Mouse (Mus musculus): ENCODE data around the gene Adcy3. TPM values are rescaled to one million over a fixed set of nuclear protein-coding genes. Genes with fewer than 3 reads are reported as not detected.

Gene Adcy3
- polyA plus RNA-seq, 1 experiment from 2014 or later = 8.1 TPM

DNA sequence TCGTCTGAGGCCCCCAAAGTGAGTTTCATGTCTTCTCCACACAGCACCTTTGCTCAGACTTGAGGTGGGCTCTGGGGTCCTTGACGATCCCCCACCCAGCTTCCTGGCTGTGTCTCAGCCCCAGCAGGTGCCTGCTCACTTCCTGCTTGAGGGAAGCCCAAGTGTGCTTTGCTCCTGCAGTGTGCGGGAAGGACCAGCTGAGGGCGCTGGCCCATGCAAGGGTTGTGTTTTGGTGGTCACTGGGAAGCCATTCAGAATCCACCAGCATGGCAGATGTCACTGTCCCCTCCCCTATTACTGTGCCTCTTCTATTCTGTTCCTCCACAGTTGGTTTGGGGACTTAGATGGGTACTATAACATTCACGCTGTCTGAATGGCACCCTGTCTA is 56.2 kb downstream of the Adcy3 start:
- H3K27me3 ChIP-seq (ENCODE audit: low read depth, poor library complexity, severe bottlenecking) = no peaks in the 10 kb centered on the region
- peaks cover 41% of the 10 kb centered on the region for H3K4me1 ChIP-seq
- H3K9me3 ChIP-seq (replicated peaks) = no peaks in the 10 kb centered on the region
- no peak overlapping the region for H3K4me3 ChIP-seq
- WGBS = 50% methylated on average over 5 of the region's 5 CpGs
- H3K36me3 ChIP-seq = no peaks in the 10 kb centered on the region
- no peak for DNase-seq (ENCODE audit: low spot score)
- H3K27ac ChIP-seq = no peak overlapping the region

DNA sequence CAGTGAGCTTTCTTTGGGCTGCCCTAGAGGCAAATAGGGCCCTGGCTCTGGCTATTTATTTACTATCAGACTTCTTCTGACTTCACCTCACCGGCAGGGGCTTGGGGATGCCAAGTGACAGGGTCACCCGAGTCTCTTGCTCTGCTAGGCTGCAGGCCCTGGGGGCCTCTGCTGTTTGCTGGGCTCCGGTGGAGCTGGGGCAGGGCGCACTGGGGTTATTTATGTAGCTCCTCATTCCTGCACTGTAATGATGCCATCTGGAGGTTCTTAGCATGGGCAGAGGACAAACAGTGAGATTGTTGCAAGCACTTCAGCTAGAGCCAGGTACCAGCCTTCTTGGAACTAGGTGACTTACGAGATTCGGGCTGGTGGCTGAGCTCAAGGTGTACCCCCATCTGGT is 59.6 kb downstream of the Adcy3 start:
- Histone ChIP-seq H3K27ac (peak overlapping the region; percentile 72), H3K36me3 (0 out of 2 replicates have a peak, but pooled peaks cover 11% of the 10 kb centered on the region), H3K4me1 (peaks cover 41% of the 10 kb centered on the region), H3K27me3 (ENCODE audit: low read depth, poor library complexity, severe bottlenecking) (no peaks in the 10 kb centered on the region), H3K9me3 (replicated peaks) (no peaks in the 10 kb centered on the region), H3K4me3 (no peak overlapping the region)
- no peak for DNase-seq (ENCODE audit: low spot score)
- 71% methylated on average over 6 of the region's 6 CpGs for WGBS

DNA sequence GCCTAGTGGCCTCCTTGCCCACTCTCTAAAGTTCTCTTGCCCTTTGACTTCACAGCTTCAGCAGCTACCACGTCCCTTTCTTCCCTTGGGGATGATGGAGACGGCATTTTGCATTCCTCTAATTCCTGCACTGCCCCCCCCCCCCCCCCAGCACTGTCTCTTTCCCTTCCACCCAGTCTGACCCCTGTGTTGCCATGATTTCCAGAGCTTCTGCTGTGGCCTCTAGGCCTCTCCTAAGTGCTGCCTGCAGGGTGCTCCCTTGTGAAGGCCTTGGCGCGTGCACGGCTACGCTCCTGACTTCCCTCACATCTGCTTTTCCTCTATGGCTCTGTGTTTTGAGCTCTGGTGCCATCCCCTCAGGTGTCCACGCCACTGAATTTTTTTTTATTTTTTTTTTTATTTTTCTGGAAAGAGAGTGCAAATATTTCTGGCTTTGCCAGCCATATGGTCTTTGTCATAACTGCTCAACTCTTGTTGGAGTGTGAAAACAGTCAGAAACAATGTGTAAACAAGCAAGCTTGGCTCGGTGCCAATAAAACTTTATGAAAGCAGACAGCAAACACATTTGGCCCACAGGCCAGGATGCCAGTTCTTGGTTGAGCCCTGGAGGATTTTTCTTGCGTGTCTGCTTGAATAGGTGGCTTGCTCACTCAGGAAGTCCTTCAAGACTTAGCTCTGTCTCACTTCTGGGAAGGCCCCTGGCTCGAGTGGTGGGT is 60.3 kb downstream of the Adcy3 start:
- H3K4me3 ChIP-seq = no peak overlapping the region
- no peaks in the 10 kb centered on the region for H3K27me3 ChIP-seq (ENCODE audit: low read depth, poor library complexity, severe bottlenecking)
- WGBS = 66% methylated on average over 10 of the region's 10 CpGs
- no peak for DNase-seq (ENCODE audit: low spot score)
- peaks cover 14% of the 10 kb centered on the region; the same call in 1 of the 2 replicates for H3K36me3 ChIP-seq
- H3K27ac ChIP-seq = peak overlapping the region; percentile 72
- H3K9me3 ChIP-seq (replicated peaks) = no peaks in the 10 kb centered on the region
- H3K4me1 ChIP-seq = peaks cover 35% of the 10 kb centered on the region

DNA sequence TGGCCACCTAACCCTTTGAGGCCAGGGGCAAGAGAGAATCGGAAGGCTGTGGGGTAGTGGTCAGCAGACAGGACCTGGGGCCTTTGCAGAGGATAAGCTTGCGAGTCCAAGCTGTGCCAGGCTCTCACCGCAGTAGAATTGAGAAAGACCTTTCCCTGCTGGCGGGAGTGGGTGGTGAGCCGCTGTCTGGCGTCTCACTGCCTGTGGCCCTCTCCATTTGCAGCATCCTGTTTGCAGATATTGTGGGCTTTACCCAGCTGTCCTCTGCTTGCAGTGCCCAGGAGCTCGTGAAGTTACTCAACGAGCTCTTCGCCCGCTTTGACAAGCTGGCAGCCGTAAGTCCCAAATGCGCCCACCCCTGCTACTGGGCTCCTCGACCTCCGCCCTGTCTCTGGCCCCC is 61.7 kb downstream of the Adcy3 start:
- Histone ChIP-seq H3K27ac (0 out of 2 replicates have a peak overlapping the region, but pooled peaks have one; percentile 27), H3K4me1 (peaks cover 23% of the 10 kb centered on the region), H3K36me3 (peaks cover 21% of the 10 kb centered on the region), H3K27me3 (ENCODE audit: low read depth, poor library complexity, severe bottlenecking) (no peaks in the 10 kb centered on the region), H3K4me3 (no peak overlapping the region), H3K9me3 (replicated peaks) (no peaks in the 10 kb centered on the region)
- DNase-seq (ENCODE audit: low spot score) = no peak
- WGBS = 93% methylated on average over 14 of the region's 14 CpGs

DNA sequence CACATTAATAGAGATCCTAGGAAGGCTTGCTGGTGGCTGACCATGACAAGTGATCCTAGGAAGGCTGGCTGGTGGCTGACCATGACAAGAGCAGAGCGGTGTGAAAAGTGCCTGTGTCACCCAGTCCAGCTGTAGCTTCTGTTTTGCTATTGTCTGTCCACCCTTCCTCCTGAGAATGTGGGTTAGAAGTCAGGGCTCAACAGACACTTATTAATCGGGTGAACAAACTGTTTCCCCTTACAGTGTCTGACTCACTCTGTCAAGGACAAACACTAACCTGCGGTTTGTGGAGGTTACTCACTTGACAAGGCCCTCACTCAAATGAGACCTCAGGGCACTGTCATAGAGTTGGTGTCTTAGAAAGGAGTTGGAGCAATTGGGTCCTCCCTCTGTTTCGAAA is 65.8 kb downstream of the Adcy3 start:
- Histone ChIP-seq H3K36me3 (peaks cover 48% of the 10 kb centered on the region), H3K4me3 (no peak overlapping the region), H3K27ac (no peak overlapping the region), H3K4me1 (peaks cover under 1% of the 10 kb centered on the region; the same call in 1 of the 2 replicates), H3K9me3 (replicated peaks) (no peaks in the 10 kb centered on the region), H3K27me3 (ENCODE audit: low read depth, poor library complexity, severe bottlenecking) (no peaks in the 10 kb centered on the region)
- DNase-seq (ENCODE audit: low spot score) = no peak
- 94% methylated on average over 4 of the region's 4 CpGs for whole genome bisulfite sequencing

DNA sequence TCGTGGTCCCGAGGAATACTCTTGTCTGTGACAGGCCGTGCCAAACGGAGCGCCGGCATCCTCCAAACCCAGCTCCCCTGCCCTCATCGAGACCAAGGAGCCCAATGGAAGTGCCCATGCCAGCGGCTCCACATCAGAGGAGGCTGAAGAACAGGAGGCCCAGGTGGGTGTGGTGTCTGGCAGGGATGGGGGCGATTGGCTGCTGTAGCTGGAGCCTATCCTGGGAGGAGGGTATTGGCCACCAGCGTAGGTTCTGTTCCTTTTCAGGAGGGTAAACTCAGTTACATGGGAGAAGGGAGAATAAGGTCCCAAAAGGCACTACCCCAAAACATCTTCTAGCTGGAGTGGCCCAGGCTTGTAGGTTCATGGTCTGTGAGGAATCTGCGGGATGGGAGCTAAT is 66.4 kb downstream of the Adcy3 start:
- no peak overlapping the region for H3K27ac ChIP-seq
- peaks cover 52% of the 10 kb centered on the region for H3K36me3 ChIP-seq
- no peak for DNase-seq (ENCODE audit: low spot score)
- 94% methylated on average over 11 of the region's 11 CpGs for WGBS
- H3K4me3 ChIP-seq = no peak overlapping the region
- H3K4me1 ChIP-seq = no peaks in the 10 kb centered on the region
- H3K9me3 ChIP-seq (replicated peaks) = no peaks in the 10 kb centered on the region
- H3K27me3 ChIP-seq (ENCODE audit: low read depth, poor library complexity, severe bottlenecking) = no peaks in the 10 kb centered on the region

DNA sequence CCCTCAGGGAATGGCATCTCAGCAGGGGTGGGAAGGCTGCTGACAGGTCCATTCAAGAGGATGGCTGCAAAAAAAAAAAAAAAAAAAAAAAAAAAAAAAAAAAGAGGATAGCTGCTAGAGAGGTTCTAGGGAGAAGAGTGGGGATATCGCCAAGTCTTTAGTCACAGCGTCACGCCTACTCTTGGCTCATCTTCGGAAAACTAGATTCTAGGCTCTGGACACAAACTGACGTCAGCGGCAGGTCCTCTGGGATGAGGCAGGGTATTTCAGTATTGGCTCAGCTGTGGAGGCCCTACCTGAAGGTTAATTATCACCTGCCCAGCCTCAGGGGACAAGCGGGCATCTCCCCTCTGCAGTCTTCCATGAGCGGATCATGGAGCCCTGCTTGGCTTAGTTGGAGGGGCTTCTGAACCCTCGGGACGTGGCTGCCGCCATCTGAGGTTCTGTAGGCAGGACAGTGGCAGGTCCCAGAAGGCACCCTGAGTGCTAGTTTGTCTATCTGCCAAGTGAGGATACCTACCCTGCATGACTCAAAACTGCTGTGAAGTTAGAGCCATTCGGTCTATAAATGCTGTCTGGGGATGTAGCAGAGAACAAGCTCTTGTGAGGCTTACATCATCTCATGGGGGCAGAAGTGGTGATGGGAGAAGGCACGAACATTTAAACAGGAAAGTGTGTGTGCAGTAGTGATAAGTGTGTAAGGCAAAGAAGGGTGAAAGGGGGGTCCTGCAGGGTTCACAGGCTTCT is 68.7 kb downstream of the Adcy3 start:
- 93% methylated on average over 13 of the region's 13 CpGs for WGBS
- peaks cover 62% of the 10 kb centered on the region for H3K36me3 ChIP-seq
- no peak overlapping the region for H3K27ac ChIP-seq
- no peaks in the 10 kb centered on the region for H3K27me3 ChIP-seq (ENCODE audit: low read depth, poor library complexity, severe bottlenecking)
- H3K4me3 ChIP-seq = no peak overlapping the region
- H3K4me1 ChIP-seq = no peaks in the 10 kb centered on the region
- no peak for DNase-seq (ENCODE audit: low spot score)
- no peaks in the 10 kb centered on the region for H3K9me3 ChIP-seq (replicated peaks)

DNA sequence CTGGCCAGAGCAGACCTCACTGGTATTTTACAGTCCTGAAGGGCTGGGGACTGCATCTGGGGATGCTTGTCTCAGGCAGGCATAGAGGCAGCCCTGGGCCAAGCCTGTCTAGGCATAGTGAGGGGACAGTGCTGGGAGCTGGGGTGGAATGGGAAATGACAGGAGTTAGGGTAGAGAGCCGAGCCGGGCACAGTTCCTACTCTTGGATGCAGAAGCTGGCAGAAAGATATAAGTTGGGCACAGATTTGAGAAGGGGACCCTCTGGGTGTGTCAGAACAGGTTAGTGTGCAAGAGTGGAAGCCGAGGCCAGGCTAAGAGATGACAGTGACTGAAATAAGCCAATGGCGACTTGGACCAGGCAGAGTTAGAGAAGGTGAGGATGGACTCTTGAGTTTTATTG is 69.3 kb downstream of the Adcy3 start:
- Histone ChIP-seq H3K27me3 (ENCODE audit: low read depth, poor library complexity, severe bottlenecking) (no peaks in the 10 kb centered on the region), H3K36me3 (peaks cover 64% of the 10 kb centered on the region), H3K4me1 (no peaks in the 10 kb centered on the region), H3K9me3 (replicated peaks) (no peaks in the 10 kb centered on the region), H3K4me3 (no peak overlapping the region), H3K27ac (no peak overlapping the region)
- DNase-seq (ENCODE audit: low spot score) = no peak
- 95% methylated on average over 4 of the region's 4 CpGs for WGBS

DNA sequence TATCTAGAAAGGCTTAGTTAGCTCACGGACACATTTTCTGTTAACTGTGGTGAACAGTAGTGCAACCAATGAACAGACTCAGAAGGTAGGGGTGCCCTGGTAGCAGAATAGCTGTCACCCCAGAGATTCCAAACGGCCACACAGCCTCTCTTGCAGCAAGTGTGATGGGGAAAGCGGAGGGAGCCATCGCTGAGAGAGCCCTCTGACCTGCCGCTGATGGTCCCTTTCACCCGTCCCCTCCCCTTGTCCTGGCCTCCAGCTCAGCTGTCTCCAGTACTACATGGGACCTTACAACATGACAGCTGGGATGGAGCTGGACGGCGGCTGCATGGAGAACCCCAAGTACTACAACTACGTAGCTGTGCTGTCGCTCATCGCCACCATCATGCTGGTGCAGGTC is 73.2 kb downstream of the Adcy3 start:
- H3K27me3 ChIP-seq (ENCODE audit: low read depth, poor library complexity, severe bottlenecking) = no peaks in the 10 kb centered on the region
- no peak overlapping the region for H3K4me3 ChIP-seq
- 97% methylated on average over 11 of the region's 11 CpGs for WGBS
- H3K4me1 ChIP-seq = no peaks in the 10 kb centered on the region
- peaks cover 73% of the 10 kb centered on the region for H3K36me3 ChIP-seq
- no peaks in the 10 kb centered on the region for H3K9me3 ChIP-seq (replicated peaks)
- H3K27ac ChIP-seq = no peak overlapping the region
- DNase-seq (ENCODE audit: low spot score) = no peak

DNA sequence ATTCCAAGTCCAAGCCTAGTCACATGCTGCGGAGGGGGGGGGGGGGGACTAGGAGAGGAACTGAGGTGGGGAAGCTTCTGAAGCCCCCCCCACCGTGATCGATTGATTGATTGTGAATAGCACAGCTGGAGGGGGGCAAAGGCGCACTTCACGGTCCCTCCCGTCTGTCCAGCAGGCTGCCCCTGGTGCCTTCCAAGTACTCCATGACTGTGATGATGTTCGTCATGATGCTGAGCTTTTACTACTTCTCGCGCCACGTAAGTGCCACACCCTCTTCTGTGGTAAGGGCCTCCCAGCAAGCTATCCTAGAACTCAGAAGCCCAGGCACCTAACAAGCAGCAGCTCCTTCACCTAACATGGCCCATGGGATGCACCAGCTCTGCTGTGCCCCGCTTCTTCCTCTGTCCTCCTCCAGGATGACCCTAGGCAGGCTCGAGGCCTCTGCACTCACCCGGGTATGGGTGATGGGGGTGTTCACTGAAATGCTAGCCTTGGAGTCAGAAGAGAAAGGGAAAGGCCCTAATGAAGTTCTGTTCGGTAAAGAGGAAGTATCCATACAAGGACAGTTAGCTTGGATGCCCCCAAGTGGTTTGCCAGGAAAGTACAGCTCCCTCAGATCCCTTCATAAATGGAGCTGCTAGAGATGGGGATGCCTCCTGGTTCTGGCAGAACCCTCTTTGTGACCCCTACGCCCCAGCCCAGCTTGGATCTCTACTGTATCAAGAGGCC is 75.7 kb downstream of the Adcy3 start:
- Histone ChIP-seq H3K27ac (no peak overlapping the region), H3K4me1 (peaks cover 8% of the 10 kb centered on the region), H3K4me3 (no peak overlapping the region), H3K9me3 (replicated peaks) (no peaks in the 10 kb centered on the region), H3K27me3 (ENCODE audit: low read depth, poor library complexity, severe bottlenecking) (no peaks in the 10 kb centered on the region), H3K36me3 (peaks cover 83% of the 10 kb centered on the region)
- 85% methylated on average over 15 of the region's 15 CpGs for WGBS
- no peak for DNase-seq (ENCODE audit: low spot score)

DNA sequence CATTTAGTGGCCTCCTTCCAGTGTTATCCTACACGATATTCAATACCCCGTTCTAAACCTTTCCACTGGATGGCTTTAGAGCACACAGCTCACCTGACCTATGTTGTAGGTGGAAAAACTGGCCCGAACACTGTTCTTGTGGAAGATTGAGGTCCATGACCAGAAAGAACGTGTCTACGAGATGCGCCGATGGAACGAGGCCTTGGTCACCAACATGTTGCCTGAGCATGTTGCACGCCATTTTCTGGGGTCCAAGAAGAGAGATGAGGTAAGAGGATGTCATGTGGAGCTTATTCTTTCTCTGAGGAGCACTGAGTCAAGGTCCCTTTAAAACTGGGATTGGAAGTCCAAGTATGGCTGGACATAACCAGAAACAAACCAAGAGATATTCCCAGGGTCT is 76.3 kb downstream of the Adcy3 start:
- Histone ChIP-seq H3K4me3 (no peak overlapping the region), H3K36me3 (peaks cover 84% of the 10 kb centered on the region), H3K9me3 (replicated peaks) (no peaks in the 10 kb centered on the region), H3K27me3 (ENCODE audit: low read depth, poor library complexity, severe bottlenecking) (no peaks in the 10 kb centered on the region), H3K27ac (no peak overlapping the region), H3K4me1 (peaks cover 8% of the 10 kb centered on the region)
- 98% methylated on average over 9 of the region's 9 CpGs for WGBS
- no peak for DNase-seq (ENCODE audit: low spot score)

DNA sequence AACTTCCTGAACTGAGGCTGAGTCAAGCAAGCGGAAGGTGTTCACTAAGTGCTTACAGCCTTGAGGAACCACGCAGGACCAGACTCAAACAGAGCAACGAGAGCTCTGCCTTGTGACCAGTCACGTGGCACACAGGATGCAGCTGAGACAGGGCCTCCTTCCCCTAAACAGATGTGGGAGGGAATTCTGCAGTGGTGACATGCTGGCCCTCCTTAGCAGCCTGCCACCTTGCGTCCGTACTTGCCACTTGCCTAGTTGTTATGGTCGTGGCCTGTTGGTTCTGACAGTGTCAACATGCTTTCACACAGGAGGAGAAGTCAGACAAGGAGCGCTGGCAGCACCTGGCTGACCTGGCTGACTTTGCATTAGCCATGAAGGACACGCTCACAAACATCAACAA is 78.3 kb downstream of the Adcy3 start:
- Histone ChIP-seq H3K4me3 (no peak overlapping the region), H3K36me3 (peaks cover 92% of the 10 kb centered on the region), H3K27me3 (ENCODE audit: low read depth, poor library complexity, severe bottlenecking) (no peaks in the 10 kb centered on the region), H3K27ac (no peak overlapping the region), H3K9me3 (replicated peaks) (no peaks in the 10 kb centered on the region), H3K4me1 (peaks cover 8% of the 10 kb centered on the region)
- WGBS = 88% methylated on average over 9 of the region's 9 CpGs
- no peak for DNase-seq (ENCODE audit: low spot score)

DNA sequence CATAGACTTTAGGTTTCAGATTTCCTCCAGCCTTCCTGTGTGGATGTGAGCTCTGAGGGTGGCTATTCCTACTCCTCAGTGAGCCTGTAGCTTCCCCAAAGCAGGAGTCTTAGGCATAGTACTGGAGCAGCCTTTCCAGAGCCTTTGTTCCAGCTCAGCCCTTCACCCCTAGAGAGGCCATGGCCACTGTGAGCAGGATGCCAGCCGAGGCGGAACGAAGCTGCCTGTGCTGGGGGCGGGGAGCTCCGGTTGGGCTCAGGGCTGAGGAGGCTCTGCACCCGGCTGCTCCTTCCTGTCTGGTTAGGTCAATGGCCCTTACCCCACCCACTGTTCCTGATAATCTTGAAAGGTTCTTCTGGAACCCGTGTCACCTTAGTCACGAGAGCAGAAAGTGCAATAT is 80.0 kb downstream of the Adcy3 start:
- 81% methylated on average over 8 of the region's 8 CpGs for WGBS
- H3K27ac ChIP-seq = peak overlapping the region; percentile 70

More for the DNA sequence above, 80.0 kb downstream of the Adcy3 start:
- Histone ChIP-seq H3K27me3 (ENCODE audit: low read depth, poor library complexity, severe bottlenecking) (no peaks in the 10 kb centered on the region), H3K4me1 (peaks cover 8% of the 10 kb centered on the region), H3K4me3 (no peak overlapping the region), H3K9me3 (replicated peaks) (no peaks in the 10 kb centered on the region), H3K36me3 (peaks cover 98% of the 10 kb centered on the region)
- DNase-seq (ENCODE audit: low spot score) = no peak
